Mouse (Mus musculus) lung, embryonic 14.5 days (tissue): Measurements from ENCODE around the gene Hk1. TPM values are rescaled to one million over a fixed set of nuclear protein-coding genes. Genes with fewer than 3 reads are reported as not detected.

Experiments
- ATAC-seq: fragments of 200-750 bp; cut with Nextera tagmentation; 2 replicates; pipeline ENCODE4 v1.8.0; 2017; ENCODE audit warnings: mild to moderate bottlenecking, moderate TSS enrichment, moderate library complexity; ENCODE audit not compliant: insufficient read depth
- DNase-seq: peaks from one replicate; pipeline ENCODE4 v3.0.0-alpha.2; 2015
- H3K27ac ChIP-seq: fragments of 300-500 bp; sonication (generic); 2 replicates; pipeline ENCODE4 v1.5.1; 2014; ENCODE audit warnings: low read depth, mild to moderate bottlenecking, moderate library complexity
- H3K27me3 ChIP-seq: fragments of 300-500 bp; sonication (generic); 2 replicates; pipeline ENCODE4 v1.6.1; 2014; ENCODE audit warnings: low read length, control low read depth; ENCODE audit not compliant: insufficient read depth
- H3K36me3 ChIP-seq: fragments of 300-500 bp; sonication (generic); 2 replicates; pipeline ENCODE4 v1.6.1; 2014; ENCODE audit warnings: control low read depth; ENCODE audit not compliant: insufficient read depth
- H3K4me1 ChIP-seq: fragments of 300-500 bp; sonication (generic); 2 replicates; pipeline ENCODE4 v1.6.1; 2014; ENCODE audit warnings: antibody characterized with exemption, control low read depth; ENCODE audit not compliant: insufficient read depth
- H3K4me2 ChIP-seq: fragments of 300-500 bp; sonication (generic); 2 replicates; pipeline ENCODE4 v1.6.1; 2014; ENCODE audit warnings: mild to moderate bottlenecking
- H3K4me3 ChIP-seq: fragments of 300-500 bp; sonication (generic); 2 replicates; pipeline ENCODE4 v1.5.1; 2014; ENCODE audit warnings: low read depth, low read length
- H3K9ac ChIP-seq: fragments of 300-500 bp; sonication (generic); 2 replicates; pipeline ENCODE4 v1.6.1; 2014
- H3K9me3 ChIP-seq: fragments of 300-500 bp; sonication (generic); 2 replicates; pipeline ENCODE4 v1.6.1; 2016; ENCODE audit warnings: low read depth, low read length, control low read depth
- CTCF ChIP-seq: IDR thresholded peaks from 2 replicates; pipeline ENCODE4 v1.5.1; 2016; ENCODE audit warnings: antibody characterized with exemption, low read depth
- WGBS: fragments of 180-500 bp; shearing (Covaris S2); extraction: QIAGEN DNeasy Blood & Tissue Kit; methylation state at CpG from one replicate; pipeline ENCODE4 v1.1.7; 2014; 5-methylcytosine and 5-hydroxymethylcytosine counted together
- polyA plus RNA-seq: library from polyadenylated mRNA; unstranded; fragments of >200 nt; fragmentation: Nextera tagmentation; extraction: Ambion mirVana; gene quantifications from 2 replicates; pipeline ENCODE4 v1.2.1, GENCODE M21; 2014

Hk1 gene
- polyA plus RNA-seq, 1 experiment from 2014 or later, result 20.9 TPM

- Histone ChIP-seq H3K4me2 (no peak overlapping the region), H3K9ac (no peak overlapping the region), H3K9me3 (no peaks in the 10 kb centered on the region), H3K27ac (no peak overlapping the region), H3K36me3 (no peaks in the 10 kb centered on the region), H3K4me1 (no peaks in the 10 kb centered on the region), H3K27me3 (no peaks in the 10 kb centered on the region), H3K4me3 (no peak overlapping the region)
- no peak for DNase-seq
- ATAC-seq, result no peak
- 79% methylated on average over 6 of the region's 6 CpGs for WGBS
- no peak for TF ChIP-seq CTCF
Observed at GRCm38 (mm10) chr10:62236165-62236564, 143.5 kb downstream of the Hk1 start.

DNA sequence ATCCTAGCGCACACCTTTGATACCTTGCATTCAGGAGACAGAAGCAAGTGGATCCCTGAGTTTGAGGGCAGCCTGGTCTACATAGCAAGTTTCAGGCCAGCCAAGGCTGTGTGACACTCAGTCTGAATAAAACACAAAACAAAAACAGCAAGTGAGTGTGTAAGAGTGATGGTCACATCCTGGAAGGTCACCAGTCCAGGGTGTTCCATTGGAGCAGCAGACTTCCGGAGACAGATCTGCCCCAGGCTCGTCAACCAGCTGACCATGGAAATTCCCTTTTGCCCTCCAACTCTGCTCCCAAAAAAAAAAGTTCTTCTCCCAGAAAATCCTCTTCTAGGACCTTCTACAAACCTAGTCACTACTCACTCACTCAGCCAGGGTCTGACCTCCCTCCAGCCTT, 147.9 kb downstream of the Hk1 start:
- Histone ChIP-seq H3K27ac (no peak overlapping the region), H3K4me2 (peak overlapping the region; percentile 95), H3K4me3 (no peak overlapping the region), H3K9me3 (no peaks in the 10 kb centered on the region), H3K4me1 (no peaks in the 10 kb centered on the region; the same call in 1 of the 2 replicates), H3K9ac (no peak overlapping the region), H3K36me3 (no peaks in the 10 kb centered on the region), H3K27me3 (0 out of 2 replicates have a peak, but pooled peaks cover 3% of the 10 kb centered on the region)
- ATAC-seq (no peak), DNase-seq (no peak)
- 76% methylated on average over 3 of the region's 3 CpGs for WGBS
- no peak for TF ChIP-seq CTCF

GRCm38 (mm10) chr10:62231395-62231732, 148.3 kb downstream of the Hk1 start:
- Histone ChIP-seq H3K4me3 (peak overlapping the region; percentile 68), H3K27ac (no peak overlapping the region), H3K27me3 (0 out of 2 replicates have a peak, but pooled peaks cover 3% of the 10 kb centered on the region), H3K36me3 (no peaks in the 10 kb centered on the region), H3K4me2 (peak overlapping the region; percentile 95), H3K9ac (peak overlapping the region; percentile 67; the same call in 1 of the 2 replicates), H3K4me1 (no peaks in the 10 kb centered on the region; the same call in 1 of the 2 replicates), H3K9me3 (no peaks in the 10 kb centered on the region)
- no peak for TF ChIP-seq CTCF
- no peak for ATAC-seq
- no peak for DNase-seq
- WGBS, result 1% methylated on average over 13 of the region's 13 CpGs

DNA sequence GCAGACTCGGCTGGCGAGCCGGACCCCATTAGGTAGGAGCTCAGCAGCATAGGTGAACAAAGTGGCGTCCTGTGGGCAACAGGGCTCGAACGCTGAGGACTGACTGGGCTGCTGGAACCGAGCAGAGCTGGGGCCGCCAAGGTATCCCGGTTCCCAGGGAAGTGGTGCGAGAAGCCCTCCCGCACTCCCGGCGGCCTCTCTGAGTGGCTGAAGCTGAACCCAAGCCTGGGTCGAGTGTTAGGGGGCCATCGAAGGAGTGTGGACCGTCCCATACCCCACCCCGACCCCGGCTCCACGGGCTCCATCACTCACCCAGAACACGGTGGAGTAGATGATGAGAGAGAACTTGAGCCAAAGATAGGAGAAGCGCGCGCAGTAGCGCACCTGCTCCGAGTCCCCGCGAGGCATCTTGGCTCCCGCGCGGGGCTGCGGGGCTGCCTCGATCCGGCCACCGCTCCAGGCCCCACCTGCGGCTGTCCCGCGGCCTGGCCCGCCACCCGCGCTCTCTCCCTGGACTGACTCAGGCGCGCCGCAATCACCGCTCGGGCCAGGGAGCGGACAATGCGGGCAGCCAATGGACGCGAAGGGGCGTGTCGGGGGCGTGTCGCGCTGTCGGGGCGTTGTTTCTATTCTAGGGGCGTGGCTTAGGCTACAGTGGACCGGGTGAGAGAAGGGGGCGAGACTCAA, 148.9 kb downstream of the Hk1 start, which contains the start of gene Tspan15:
Gene Tspan15 (minus strand): TSS at position 544 of the 687 bp plus-strand sequence.
- peak; percentile 98 for DNase-seq
- Histone ChIP-seq H3K4me3 (peak within 1 kb of the TSS; percentile 68), H3K27ac (no peak within 1 kb of the TSS), H3K4me2 (peak within 1 kb of the TSS; percentile 95), H3K27me3 (0 out of 2 replicates have a peak, but pooled peaks cover 3% of the 10 kb centered on the region), H3K9me3 (no peaks in the 10 kb centered on the region), H3K9ac (peak within 1 kb of the TSS; percentile 67), H3K4me1 (no peaks in the 10 kb centered on the region; the same call in 1 of the 2 replicates), H3K36me3 (no peaks in the 10 kb centered on the region)
- TF ChIP-seq CTCF, result no peak
- peak; percentile 96 for ATAC-seq
- WGBS, result under 1% methylated on average over 59 of the region's 59 CpGs

GRCm38 (mm10) chr10:62228126-62228525, 151.6 kb downstream of the Hk1 start:
- TF ChIP-seq CTCF, result no peak
- H3K9me3 ChIP-seq, result no peaks in the 10 kb centered on the region
- ATAC-seq, result no peak
- no peaks in the 10 kb centered on the region for H3K36me3 ChIP-seq
- no peaks in the 10 kb centered on the region; the same call in 1 of the 2 replicates for H3K4me1 ChIP-seq
- no peak overlapping the region for H3K9ac ChIP-seq
- no peak for DNase-seq
- H3K4me3 ChIP-seq, result no peak overlapping the region
- H3K27me3 ChIP-seq, result 0 out of 2 replicates have a peak, but pooled peaks cover 3% of the 10 kb centered on the region
- 58% methylated on average over 6 of the region's 6 CpGs for WGBS
- no peak overlapping the region for H3K4me2 ChIP-seq
- H3K27ac ChIP-seq, result no peak overlapping the region

GRCm38 (mm10) chr10:62225839-62226238, 153.9 kb downstream of the Hk1 start:
- no peak overlapping the region for H3K4me2 ChIP-seq
- H3K9ac ChIP-seq, result no peak overlapping the region
- TF ChIP-seq CTCF, result no peak
- H3K27me3 ChIP-seq, result 0 out of 2 replicates have a peak, but pooled peaks cover 3% of the 10 kb centered on the region
- no peaks in the 10 kb centered on the region for H3K9me3 ChIP-seq
- ATAC-seq, result no peak
- H3K27ac ChIP-seq, result no peak overlapping the region
- WGBS, result 65% methylated on average over 7 of the region's 7 CpGs
- peaks cover 4% of the 10 kb centered on the region; the same call in 1 of the 2 replicates for H3K4me1 ChIP-seq
- no peak overlapping the region for H3K4me3 ChIP-seq
- no peak for DNase-seq
- no peaks in the 10 kb centered on the region for H3K36me3 ChIP-seq

DNA sequence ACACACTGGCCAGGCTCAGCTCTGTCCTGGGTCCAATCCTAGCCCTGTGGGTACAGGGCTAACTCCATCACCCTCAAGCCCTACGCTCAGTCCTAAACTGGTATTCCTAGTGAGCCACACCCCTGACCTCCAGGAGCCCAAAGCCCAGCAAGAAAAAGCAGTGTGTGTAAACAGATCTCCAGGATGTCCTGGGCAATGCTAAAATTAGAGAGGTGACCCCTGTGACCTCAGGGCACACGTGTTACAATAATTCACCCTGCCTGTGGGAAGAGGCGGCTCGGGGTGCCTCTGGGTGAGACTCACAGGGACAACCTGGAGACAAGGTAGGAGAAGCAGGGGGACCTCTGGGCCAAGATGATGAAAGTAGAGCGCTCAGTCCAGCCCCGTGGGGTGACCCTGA, 155.5 kb downstream of the Hk1 start:
- Histone ChIP-seq H3K27me3 (no peaks in the 10 kb centered on the region), H3K4me2 (no peak overlapping the region), H3K27ac (no peak overlapping the region), H3K4me1 (peaks cover 4% of the 10 kb centered on the region; the same call in 1 of the 2 replicates), H3K4me3 (no peak overlapping the region), H3K9me3 (no peaks in the 10 kb centered on the region), H3K9ac (no peak overlapping the region), H3K36me3 (no peaks in the 10 kb centered on the region)
- WGBS, result 59% methylated on average over 6 of the region's 6 CpGs
- no peak for DNase-seq
- no peak for ATAC-seq
- TF ChIP-seq CTCF, result no peak
